Mouse (Mus musculus) cortical plate, adult 2 months (tissue): Measurements from ENCODE around the gene Snrpb2. TPM values are rescaled to one million over a fixed set of nuclear protein-coding genes. Genes with fewer than 3 reads are reported as not detected.

Experiments used
- H3K27ac ChIP-seq: fragments of 200-500 bp; 2 replicates; pipeline ENCODE4 v1.5.1; 2012; ENCODE audit warnings: low read length, control low read depth, inconsistent platforms; ENCODE audit not compliant: insufficient read depth
- H3K4me1 ChIP-seq: fragments of 200-500 bp; 2 replicates; pipeline ENCODE4 v1.6.1; 2011; ENCODE audit warnings: low read length; ENCODE audit not compliant: control insufficient read depth, insufficient read depth
- H3K4me3 ChIP-seq: fragments of 200-500 bp; 2 replicates; pipeline ENCODE4 v1.5.1; 2011; ENCODE audit warnings: mild to moderate bottlenecking, low read length, control low read depth; ENCODE audit not compliant: insufficient read depth
- CTCF ChIP-seq: fragments of 200-500 bp; IDR thresholded peaks from 2 replicates; pipeline ENCODE4 v1.5.1; 2011; ENCODE audit warnings: mild to moderate bottlenecking, control low read depth, low read length; ENCODE audit not compliant: insufficient read depth; ENCODE audit errors: extremely low read depth
- POLR2A ChIP-seq: fragments of 200-500 bp; IDR thresholded peaks from 2 replicates; pipeline ENCODE4 v1.6.1; 2011; ENCODE audit warnings: mild to moderate bottlenecking, low read length, control low read depth; ENCODE audit not compliant: insufficient read depth; ENCODE audit errors: extremely low read depth
- polyA plus RNA-seq: library from polyadenylated mRNA; depleted of rRNA; stranded (reverse); fragments of >200 nt; gene quantifications from 2 replicates; pipeline ENCODE4 v1.2.3, GENCODE M21; 2012; rRNA removed

Gene Snrpb2
- 28.3 and 30.0 TPM in 2 replicates for polyA plus RNA-seq

DNA sequence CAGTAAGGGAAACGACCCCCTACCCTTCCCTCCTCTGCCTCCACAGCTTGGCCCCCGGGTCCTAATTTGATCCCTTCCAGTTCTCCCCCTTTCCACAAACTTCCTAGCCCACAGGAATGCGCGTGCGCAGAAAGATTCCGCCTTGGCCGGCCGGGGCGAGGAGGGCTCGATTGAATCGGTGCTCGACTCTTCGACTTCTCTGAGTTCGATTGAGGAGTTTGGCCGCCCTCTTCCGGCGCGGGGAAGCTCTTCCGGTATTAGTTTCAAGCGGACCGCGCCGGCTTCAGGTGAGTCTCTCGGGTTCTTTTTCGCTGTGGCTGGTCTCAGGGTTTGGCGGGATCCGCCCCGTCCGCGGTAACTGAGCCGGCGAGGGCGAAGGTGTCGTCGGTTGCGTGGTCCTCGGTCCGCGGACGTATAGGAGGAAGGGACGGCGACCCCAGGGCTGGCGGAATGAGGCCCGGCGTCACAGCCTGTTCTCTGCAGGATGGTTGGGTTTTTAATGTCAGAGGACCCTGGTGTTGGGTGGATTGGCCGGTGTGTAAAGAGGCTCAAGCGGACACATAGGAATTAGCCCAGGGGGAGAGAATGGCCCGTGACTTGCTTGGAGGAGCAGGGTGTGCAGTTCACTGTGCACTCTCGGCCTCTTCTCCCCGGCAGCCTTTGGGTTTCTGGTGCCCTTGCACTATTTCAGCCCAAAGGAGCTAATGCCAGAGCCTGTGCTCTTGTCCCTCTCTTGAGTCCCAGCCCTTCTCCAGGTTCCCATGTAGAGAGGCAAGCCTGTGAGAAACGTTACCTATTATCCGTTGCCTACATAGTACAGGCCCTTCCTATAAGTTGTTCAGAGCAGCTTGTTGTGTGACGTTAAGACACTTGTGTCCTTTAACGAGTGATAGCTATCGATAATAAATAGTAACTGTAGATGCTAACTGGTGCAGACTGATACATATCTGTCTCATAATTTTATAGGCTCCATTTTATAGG, at the start of gene Snrpb2:
Gene Snrpb2, plus strand, starts transcription at position 228 of the 981 bp plus-strand sequence.
- H3K27ac ChIP-seq = no peak within 1 kb of the TSS

DNA sequence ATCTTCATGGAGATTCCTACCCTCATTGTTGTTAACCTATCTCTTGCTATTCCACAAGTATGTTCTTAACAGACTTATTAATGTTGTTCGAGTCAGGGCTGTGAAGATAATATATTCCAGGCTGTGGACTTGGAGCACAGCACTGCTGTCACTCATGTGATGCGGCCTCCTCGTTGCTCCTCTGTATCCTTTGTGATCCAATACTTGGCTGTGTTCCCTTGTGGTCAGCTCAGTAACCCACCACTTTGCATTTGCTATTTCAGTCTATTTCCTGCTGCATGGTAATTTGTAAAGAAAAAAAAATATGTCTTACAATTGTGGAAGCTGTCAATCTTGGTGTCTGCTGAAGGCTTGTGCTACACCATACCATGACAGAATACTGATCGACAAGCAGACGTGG, 49.8 kb upstream of the Snrpb2 start:
- Histone ChIP-seq H3K4me3 (no peak overlapping the region), H3K4me1 (no peaks in the 10 kb centered on the region), H3K27ac (no peak overlapping the region)
- TF ChIP-seq CTCF = no peak
- no peak for TF ChIP-seq POLR2A

More for the DNA sequence above, at the start of gene Snrpb2:
- Histone ChIP-seq H3K4me1 (no peaks in the 10 kb centered on the region), H3K4me3 (peak within 1 kb of the TSS; percentile 92)
- TF ChIP-seq CTCF (no peak), POLR2A (peak; percentile 50; the same call in 1 of the 2 replicates)

- TF ChIP-seq CTCF (no peak), POLR2A (no peak)
- no peak overlapping the region for H3K4me3 ChIP-seq
- no peak overlapping the region for H3K27ac ChIP-seq
- H3K4me1 ChIP-seq = no peaks in the 10 kb centered on the region; the same call in 1 of the 2 replicates
These were observed 44.8 kb upstream of the Snrpb2 start for GRCm38 (mm10) chr2:143018084-143018483.

DNA sequence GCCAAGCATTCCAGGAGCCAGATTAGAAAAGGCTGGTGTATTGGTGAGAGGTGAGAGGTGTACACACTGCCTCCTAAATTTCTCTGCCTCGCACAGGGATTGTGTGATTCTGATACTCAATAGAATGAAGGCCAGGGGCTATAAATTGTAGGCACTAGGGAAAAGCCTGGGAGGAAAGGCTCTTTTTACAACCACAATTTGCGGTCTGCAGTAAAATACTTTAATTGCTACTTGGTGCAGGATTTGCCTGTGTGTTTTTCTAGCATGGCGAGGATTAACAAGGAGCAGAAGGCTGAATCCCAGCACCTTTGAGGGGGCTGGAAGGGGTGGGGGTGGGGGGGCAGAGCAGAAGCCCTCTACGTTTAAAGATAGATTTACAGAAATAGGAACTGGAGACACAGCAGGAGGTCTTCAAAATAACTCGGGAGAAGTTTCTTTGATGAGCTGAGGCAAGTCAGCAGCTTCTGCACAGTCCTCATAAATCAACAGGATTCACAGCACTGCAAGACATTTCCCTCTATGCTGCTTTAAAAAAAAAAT, 44.2 kb upstream of the Snrpb2 start:
- TF ChIP-seq POLR2A (no peak), CTCF (no peak)
- Histone ChIP-seq H3K4me1 (no peaks in the 10 kb centered on the region; the same call in 1 of the 2 replicates), H3K27ac (no peak overlapping the region), H3K4me3 (no peak overlapping the region)

- no peak overlapping the region for H3K4me3 ChIP-seq
- no peak overlapping the region for H3K27ac ChIP-seq
- H3K4me1 ChIP-seq = no peaks in the 10 kb centered on the region; the same call in 1 of the 2 replicates
- TF ChIP-seq POLR2A (no peak), CTCF (no peak)
These were observed 43.1 kb upstream of the Snrpb2 start for GRCm38 (mm10) chr2:143019727-143020126.

DNA sequence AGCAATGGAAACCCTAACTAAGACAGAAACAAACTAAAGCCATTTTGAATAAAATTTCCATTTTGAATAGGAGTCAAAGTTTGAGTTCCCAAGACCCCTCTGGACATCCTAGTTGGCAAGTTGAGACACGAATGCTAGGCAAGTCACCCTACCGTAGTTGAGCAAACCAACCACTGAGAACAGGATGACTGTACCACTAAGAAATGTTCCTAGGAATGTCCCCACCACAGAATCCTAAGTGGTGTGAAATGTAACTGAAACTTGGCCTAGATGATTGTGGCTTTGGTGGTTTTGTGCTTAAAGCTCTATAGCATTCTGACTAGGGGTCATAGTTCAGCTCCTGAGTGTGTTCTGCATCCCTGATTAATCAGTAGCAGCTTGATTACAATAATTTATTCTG, 39.5 kb upstream of the Snrpb2 start:
- no peak for TF ChIP-seq POLR2A
- no peak for TF ChIP-seq CTCF
- Histone ChIP-seq H3K27ac (no peak overlapping the region), H3K4me3 (no peak overlapping the region), H3K4me1 (no peaks in the 10 kb centered on the region; the same call in 1 of the 2 replicates)

DNA sequence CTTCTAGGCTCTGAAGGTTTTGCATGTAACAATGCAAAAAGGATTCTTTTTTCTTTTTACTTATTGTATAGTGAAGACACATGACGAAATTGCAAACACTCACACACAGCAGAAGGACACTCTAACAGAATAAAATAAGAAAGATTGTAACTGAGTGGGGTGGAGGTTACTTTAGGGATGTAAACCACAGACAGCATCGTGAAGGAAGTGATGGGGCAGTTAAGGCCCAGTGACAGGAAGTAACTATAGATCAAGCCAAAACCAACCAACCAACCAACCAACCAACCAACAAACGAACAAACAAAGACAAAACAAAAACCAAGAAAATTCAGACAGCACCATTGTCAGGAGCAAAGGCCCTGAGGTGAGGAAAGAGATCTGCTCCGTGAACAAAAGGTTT, 38.6 kb upstream of the Snrpb2 start:
- no peak for TF ChIP-seq POLR2A
- no peak for TF ChIP-seq CTCF
- H3K4me3 ChIP-seq = no peak overlapping the region
- H3K27ac ChIP-seq = no peak overlapping the region
- H3K4me1 ChIP-seq = no peaks in the 10 kb centered on the region

DNA sequence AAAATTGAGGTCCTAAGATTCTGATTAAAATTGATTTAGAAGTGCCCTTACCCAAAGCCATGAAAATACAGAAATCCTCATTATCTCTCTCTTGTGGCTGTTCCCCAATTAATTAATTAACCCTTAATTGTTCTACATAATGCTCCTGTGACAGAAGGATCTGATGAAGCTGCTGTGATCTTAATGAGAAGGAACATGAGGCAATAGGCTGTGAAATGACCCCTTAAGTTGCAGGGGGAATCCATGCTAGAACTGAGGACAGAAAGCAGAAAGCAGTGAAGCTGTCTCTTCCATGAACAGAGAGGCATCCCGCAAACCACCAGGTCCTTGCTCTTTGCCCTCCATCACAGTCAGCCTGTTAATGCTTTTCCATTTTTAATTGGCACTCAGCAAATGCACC, 31.6 kb upstream of the Snrpb2 start:
- H3K4me3 ChIP-seq = no peak overlapping the region
- H3K27ac ChIP-seq = no peak overlapping the region
- TF ChIP-seq CTCF (no peak), POLR2A (no peak)
- peaks cover 4% of the 10 kb centered on the region; the same call in 1 of the 2 replicates for H3K4me1 ChIP-seq

- peaks cover 4% of the 10 kb centered on the region; the same call in 1 of the 2 replicates for H3K4me1 ChIP-seq
- no peak for TF ChIP-seq CTCF
- no peak for TF ChIP-seq POLR2A
- H3K4me3 ChIP-seq = no peak overlapping the region
- peak overlapping the region; percentile 51; the same call in 1 of the 2 replicates for H3K27ac ChIP-seq
These were observed 30.2 kb upstream of the Snrpb2 start for GRCm38 (mm10) chr2:143032378-143033255.

GRCm38 (mm10) chr2:143034350-143035085, 28.3 kb upstream of the Snrpb2 start:
- Histone ChIP-seq H3K27ac (peak overlapping the region; percentile 87), H3K4me1 (peaks cover 4% of the 10 kb centered on the region; the same call in 1 of the 2 replicates), H3K4me3 (no peak overlapping the region)
- TF ChIP-seq POLR2A = no peak
- TF ChIP-seq CTCF = no peak
